Mouse (Mus musculus): ENCODE measurements around the gene Nfkbib. TPM values are rescaled to one million over a fixed set of nuclear protein-coding genes. Genes with fewer than 3 reads are reported as not detected.
A peak's percentile ranks its signal among the peaks of the same experiment; 100 is the strongest.

The Nfkbib gene
- polyA plus RNA-seq, 1 experiment from 2014 or later: 38.9 TPM

DNA sequence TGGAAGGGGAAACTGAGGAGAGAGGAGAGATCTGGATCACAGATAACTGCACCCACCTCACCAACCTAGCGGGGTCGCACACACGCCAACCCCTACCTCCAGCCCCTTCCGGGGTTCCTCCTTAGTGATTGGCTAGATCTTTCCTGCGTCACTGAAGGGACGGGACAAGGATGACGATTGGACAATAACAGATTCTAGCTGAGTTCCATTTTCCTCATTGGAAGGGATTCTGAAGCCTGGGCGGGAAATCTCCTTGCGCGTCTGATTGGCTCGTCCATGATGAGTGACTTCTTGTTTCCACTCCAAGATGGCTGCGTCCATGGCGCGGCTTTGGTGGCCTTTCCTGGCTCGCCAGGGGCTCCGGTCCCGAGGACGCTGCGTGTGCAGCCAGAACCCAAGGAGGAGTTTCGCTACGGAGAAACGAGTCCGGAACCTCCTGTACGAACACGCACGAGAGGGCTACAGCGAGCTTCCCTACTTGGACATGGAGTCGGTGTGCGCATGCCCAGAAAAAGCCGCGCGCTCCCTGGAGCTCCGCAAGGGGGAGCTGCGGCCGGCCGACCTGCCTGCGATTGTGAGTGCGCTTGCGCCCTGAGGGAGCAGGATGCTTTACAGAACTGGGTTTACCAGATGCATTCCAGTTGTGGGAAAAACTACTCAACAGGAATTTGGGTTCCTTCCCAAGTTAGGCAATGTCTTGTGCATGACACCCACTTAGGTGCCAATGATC, 25.4 kb downstream of the Nfkbib start, which contains the start of the genes Mrps12 and Sars2:
Gene Mrps12 (minus strand): TSS at position 112 of the 730 bp plus-strand sequence.
Gene Sars2 (plus strand): TSS at position 284 of the 730 bp plus-strand sequence.
- H3K4me1 ChIP-seq (ENCODE audit: control insufficient read depth, insufficient read depth, low read length): peaks cover 4% of the 10 kb centered on the region; the same call in 1 of the 2 replicates
- peaks cover 7% of the 10 kb centered on the region; the same call in 1 of the 2 replicates for H3K36me3 ChIP-seq (ENCODE audit: control insufficient read depth, insufficient read depth, low read length)
- peak within 1 kb of the TSS; percentile 92 for H3K4me2 ChIP-seq (replicated peaks; ENCODE audit: low read depth, low read length)
- WGBS: under 1% methylated on average over 39 of the region's 39 CpGs
- no peaks in the 10 kb centered on the region for H3K27me3 ChIP-seq (ENCODE audit: control insufficient read depth, insufficient read depth, low read length)
- H3K4me3 ChIP-seq (ENCODE audit: low read depth, low read length): peak within 1 kb of the TSS; percentile 52
- peak within 1 kb of the TSS; percentile 79 for H3K27ac ChIP-seq (ENCODE audit: low read length)
- H3K9me3 ChIP-seq (ENCODE audit: control insufficient read depth, low read depth, low read length): no peaks in the 10 kb centered on the region
- peak; percentile 97 for ATAC-seq (ENCODE audit: insufficient number of reproducible peaks, insufficient read depth, low FRiP score, low read depth)
- peak within 1 kb of the TSS; percentile 78 for H3K9ac ChIP-seq (replicated peaks; ENCODE audit: low read depth, low read length)

DNA sequence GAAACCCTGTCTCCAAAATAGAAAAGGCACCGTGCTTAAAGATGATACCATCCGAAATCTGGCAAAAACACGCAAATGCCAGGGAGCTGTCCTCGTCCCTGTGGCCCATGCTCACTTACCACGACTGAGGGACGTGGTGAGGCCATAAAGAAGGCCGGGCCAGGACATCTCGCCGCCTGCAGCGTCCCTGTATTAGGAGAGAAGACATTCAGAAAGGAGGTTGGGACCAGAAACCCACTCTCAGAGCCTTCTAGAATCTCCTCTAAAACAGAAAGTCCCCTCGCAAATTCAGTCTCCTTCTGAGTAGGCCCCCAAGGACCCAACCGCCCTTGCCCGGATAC, 26.0 kb downstream of the Nfkbib start:
- H3K4me2 ChIP-seq (replicated peaks; ENCODE audit: low read depth, low read length): peak overlapping the region; percentile 92
- peak overlapping the region; percentile 35 for H3K27ac ChIP-seq (ENCODE audit: low read length)
- H3K9me3 ChIP-seq (ENCODE audit: control insufficient read depth, low read depth, low read length): no peaks in the 10 kb centered on the region
- peak overlapping the region; percentile 52 for H3K4me3 ChIP-seq (ENCODE audit: low read depth, low read length)
- H3K4me1 ChIP-seq (ENCODE audit: control insufficient read depth, insufficient read depth, low read length): peaks cover 4% of the 10 kb centered on the region; the same call in 1 of the 2 replicates
- WGBS: under 1% methylated on average over 13 of the region's 13 CpGs
- H3K36me3 ChIP-seq (ENCODE audit: control insufficient read depth, insufficient read depth, low read length): peaks cover 5% of the 10 kb centered on the region; the same call in 1 of the 2 replicates
- no peak for ATAC-seq (ENCODE audit: insufficient number of reproducible peaks, insufficient read depth, low FRiP score, low read depth)
- peak overlapping the region; percentile 78 for H3K9ac ChIP-seq (replicated peaks; ENCODE audit: low read depth, low read length)
- no peaks in the 10 kb centered on the region for H3K27me3 ChIP-seq (ENCODE audit: control insufficient read depth, insufficient read depth, low read length)

DNA sequence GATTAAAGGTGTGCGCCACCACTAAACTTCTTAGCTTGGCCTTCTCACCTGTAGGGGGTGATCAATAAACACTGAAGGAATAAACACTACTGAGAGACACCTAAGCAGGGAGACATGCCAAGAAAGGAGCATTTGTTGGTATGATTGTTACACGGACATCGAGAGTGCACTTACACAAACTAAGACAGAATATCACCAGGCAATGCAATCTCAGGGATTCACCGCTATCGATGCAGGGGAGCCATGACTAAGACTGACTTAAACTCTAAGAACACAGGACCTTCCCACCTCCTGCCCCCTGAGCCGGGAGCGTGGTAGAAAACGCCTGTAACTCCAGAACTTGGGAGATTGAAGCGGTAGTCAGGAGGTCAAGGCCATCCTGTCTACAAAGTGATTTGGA, 26.4 kb downstream of the Nfkbib start:
- Histone ChIP-seq H3K27ac (ENCODE audit: low read length) (peak overlapping the region; percentile 35; the same call in 1 of the 2 replicates), H3K4me1 (ENCODE audit: control insufficient read depth, insufficient read depth, low read length) (peaks cover 4% of the 10 kb centered on the region; the same call in 1 of the 2 replicates), H3K36me3 (ENCODE audit: control insufficient read depth, insufficient read depth, low read length) (peaks cover 5% of the 10 kb centered on the region; the same call in 1 of the 2 replicates), H3K9ac (replicated peaks; ENCODE audit: low read depth, low read length) (peak overlapping the region; percentile 78), H3K27me3 (ENCODE audit: control insufficient read depth, insufficient read depth, low read length) (no peaks in the 10 kb centered on the region), H3K4me2 (replicated peaks; ENCODE audit: low read depth, low read length) (peak overlapping the region; percentile 92), H3K4me3 (ENCODE audit: low read depth, low read length) (peak overlapping the region; percentile 52), H3K9me3 (ENCODE audit: control insufficient read depth, low read depth, low read length) (no peaks in the 10 kb centered on the region)
- 30% methylated on average over 9 of the region's 9 CpGs for WGBS
- ATAC-seq (ENCODE audit: insufficient number of reproducible peaks, insufficient read depth, low FRiP score, low read depth): no peak

DNA sequence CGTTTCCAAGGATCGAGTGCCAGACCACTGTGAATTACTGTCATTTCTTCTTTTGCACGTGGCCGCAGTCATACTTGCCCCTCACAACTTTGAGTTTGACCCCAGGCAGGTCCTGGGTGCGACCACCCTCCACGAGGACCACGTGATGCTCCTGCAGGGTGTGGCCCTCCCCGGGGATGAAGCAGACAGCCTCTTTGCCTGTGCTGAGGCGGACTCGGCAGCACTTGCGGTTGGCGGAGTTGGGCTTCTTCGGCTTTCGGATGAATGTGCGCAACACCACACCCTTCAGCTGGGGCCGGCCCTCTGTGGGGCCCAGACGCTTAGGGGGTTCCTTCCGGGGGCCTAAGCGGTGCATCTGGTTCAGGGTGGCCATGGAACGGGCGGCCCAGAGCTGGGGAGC, 27.5 kb downstream of the Nfkbib start:
- Histone ChIP-seq H3K9ac (replicated peaks; ENCODE audit: low read depth, low read length) (no peak overlapping the region), H3K36me3 (ENCODE audit: control insufficient read depth, insufficient read depth, low read length) (peaks cover 5% of the 10 kb centered on the region; the same call in 1 of the 2 replicates), H3K4me3 (ENCODE audit: low read depth, low read length) (no peak overlapping the region), H3K27ac (ENCODE audit: low read length) (no peak overlapping the region), H3K9me3 (ENCODE audit: control insufficient read depth, low read depth, low read length) (no peaks in the 10 kb centered on the region), H3K4me2 (replicated peaks; ENCODE audit: low read depth, low read length) (no peak overlapping the region), H3K4me1 (ENCODE audit: control insufficient read depth, insufficient read depth, low read length) (peaks cover 4% of the 10 kb centered on the region; the same call in 1 of the 2 replicates), H3K27me3 (ENCODE audit: control insufficient read depth, insufficient read depth, low read length) (no peaks in the 10 kb centered on the region)
- ATAC-seq (ENCODE audit: insufficient number of reproducible peaks, insufficient read depth, low FRiP score, low read depth): no peak
- 92% methylated on average over 21 of the region's 21 CpGs for WGBS

DNA sequence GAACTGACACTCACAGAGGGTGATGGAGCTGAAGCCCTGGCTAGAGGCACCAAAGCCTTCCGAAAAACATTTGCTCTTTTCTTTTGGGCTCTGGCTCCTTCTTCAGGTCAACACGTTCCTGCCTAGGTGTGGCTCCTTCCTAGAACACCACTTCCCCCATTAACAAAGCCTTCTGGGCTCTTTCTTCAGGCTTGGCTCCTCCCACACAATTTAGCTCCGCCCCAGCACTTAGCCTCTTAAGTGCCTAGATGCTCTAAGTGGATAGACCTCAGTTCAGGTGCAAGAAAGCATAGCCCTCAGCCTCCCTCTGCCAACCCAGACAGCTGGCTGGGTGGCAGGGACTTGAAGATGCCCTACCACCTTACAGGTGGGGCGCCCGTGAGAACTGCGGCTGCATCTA, 31.6 kb downstream of the Nfkbib start:
- WGBS: 74% methylated on average over 6 of the region's 6 CpGs
- no peak for ATAC-seq (ENCODE audit: insufficient number of reproducible peaks, insufficient read depth, low FRiP score, low read depth)
- H3K9me3 ChIP-seq (ENCODE audit: control insufficient read depth, low read depth, low read length): peaks cover 10% of the 10 kb centered on the region; the same call in 1 of the 2 replicates
- H3K4me2 ChIP-seq (replicated peaks; ENCODE audit: low read depth, low read length): no peak overlapping the region
- H3K27me3 ChIP-seq (ENCODE audit: control insufficient read depth, insufficient read depth, low read length): no peaks in the 10 kb centered on the region
- no peak overlapping the region for H3K27ac ChIP-seq (ENCODE audit: low read length)
- no peak overlapping the region for H3K9ac ChIP-seq (replicated peaks; ENCODE audit: low read depth, low read length)
- H3K4me3 ChIP-seq (ENCODE audit: low read depth, low read length): no peak overlapping the region
- H3K4me1 ChIP-seq (ENCODE audit: control insufficient read depth, insufficient read depth, low read length): no peaks in the 10 kb centered on the region
- no peaks in the 10 kb centered on the region; the same call in 1 of the 2 replicates for H3K36me3 ChIP-seq (ENCODE audit: control insufficient read depth, insufficient read depth, low read length)

DNA sequence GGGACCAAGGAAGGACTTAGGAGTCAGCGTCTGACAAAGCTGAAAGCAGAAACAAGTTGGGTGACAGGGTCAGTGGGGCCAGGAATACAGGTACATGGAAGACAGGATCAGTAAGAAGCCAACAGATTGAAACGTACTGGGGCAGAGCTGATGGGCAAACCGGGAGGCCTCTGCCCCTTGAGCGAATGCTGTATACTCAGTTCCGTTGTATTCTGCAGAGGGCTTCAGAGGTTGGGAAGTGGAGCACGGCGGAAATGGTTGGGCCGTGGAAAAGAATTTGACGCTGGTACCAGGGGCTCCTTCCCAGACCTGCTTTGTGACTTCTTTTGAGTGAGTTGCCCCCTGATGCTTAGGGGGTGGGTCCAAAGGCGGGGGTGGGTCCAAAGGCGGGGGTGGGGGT, 34.1 kb downstream of the Nfkbib start:
- Histone ChIP-seq H3K4me3 (ENCODE audit: low read depth, low read length) (peak overlapping the region; percentile 39; the same call in 1 of the 2 replicates), H3K36me3 (ENCODE audit: control insufficient read depth, insufficient read depth, low read length) (no peaks in the 10 kb centered on the region), H3K27me3 (ENCODE audit: control insufficient read depth, insufficient read depth, low read length) (no peaks in the 10 kb centered on the region), H3K4me2 (replicated peaks; ENCODE audit: low read depth, low read length) (peak overlapping the region; percentile 79), H3K4me1 (ENCODE audit: control insufficient read depth, insufficient read depth, low read length) (no peaks in the 10 kb centered on the region), H3K27ac (ENCODE audit: low read length) (no peak overlapping the region), H3K9ac (replicated peaks; ENCODE audit: low read depth, low read length) (no peak overlapping the region), H3K9me3 (ENCODE audit: control insufficient read depth, low read depth, low read length) (peaks cover 10% of the 10 kb centered on the region; the same call in 1 of the 2 replicates)
- ATAC-seq (ENCODE audit: insufficient number of reproducible peaks, insufficient read depth, low FRiP score, low read depth): no peak
- 19% methylated on average over 11 of the region's 11 CpGs for WGBS

DNA sequence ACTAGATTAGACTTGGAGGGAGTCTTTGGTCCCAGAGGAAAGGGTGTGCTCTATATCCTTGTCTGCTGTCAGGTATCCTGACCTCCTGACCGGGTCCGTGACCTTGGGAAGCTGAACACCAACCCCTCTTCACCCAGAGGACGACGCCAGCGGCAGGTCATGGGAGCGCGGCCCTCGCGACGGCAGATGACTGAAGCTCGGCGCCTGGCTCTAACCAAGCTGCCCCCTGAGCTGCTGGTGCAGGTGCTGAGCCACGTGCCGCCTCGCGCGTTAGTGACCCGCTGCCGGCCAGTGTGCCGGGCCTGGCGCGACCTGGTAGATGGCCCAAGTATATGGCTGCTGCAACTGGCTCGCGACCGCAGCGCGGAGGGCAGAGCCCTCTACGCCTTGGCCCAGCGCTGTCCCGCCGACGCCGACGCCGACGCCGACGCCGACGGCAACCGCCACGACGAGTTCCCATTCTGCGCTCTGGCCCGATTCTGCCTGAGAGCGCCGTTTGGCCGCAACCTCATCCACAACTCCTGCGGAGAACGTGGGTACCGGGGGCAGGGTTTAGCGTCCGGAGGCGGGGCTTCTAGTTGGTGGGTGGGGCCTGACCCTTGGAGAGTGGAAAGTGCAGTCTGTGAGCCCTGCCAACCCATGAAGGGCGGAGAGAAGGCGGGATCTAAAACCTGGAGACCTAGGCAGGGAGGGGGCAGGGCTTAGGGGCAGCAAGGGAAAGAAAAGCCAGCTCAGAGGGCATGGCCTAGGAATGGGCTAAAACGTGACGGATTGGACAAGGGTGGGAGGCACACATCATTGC, 34.8 kb downstream of the Nfkbib start:
- H3K27ac ChIP-seq (ENCODE audit: low read length): no peak overlapping the region
- no peaks in the 10 kb centered on the region for H3K36me3 ChIP-seq (ENCODE audit: control insufficient read depth, insufficient read depth, low read length)
- no peaks in the 10 kb centered on the region for H3K4me1 ChIP-seq (ENCODE audit: control insufficient read depth, insufficient read depth, low read length)
- peak; percentile 88 for ATAC-seq (ENCODE audit: insufficient number of reproducible peaks, insufficient read depth, low FRiP score, low read depth)
- H3K4me2 ChIP-seq (replicated peaks; ENCODE audit: low read depth, low read length): peak overlapping the region; percentile 79
- 0 out of 2 replicates have a peak overlapping the region, but pooled peaks have one; percentile 25 for H3K9ac ChIP-seq (replicated peaks; ENCODE audit: low read depth, low read length)
- H3K4me3 ChIP-seq (ENCODE audit: low read depth, low read length): peak overlapping the region; percentile 39
- H3K27me3 ChIP-seq (ENCODE audit: control insufficient read depth, insufficient read depth, low read length): no peaks in the 10 kb centered on the region
- WGBS: 3% methylated on average over 58 of the region's 58 CpGs
- H3K9me3 ChIP-seq (ENCODE audit: control insufficient read depth, low read depth, low read length): peaks cover 10% of the 10 kb centered on the region; the same call in 1 of the 2 replicates

DNA sequence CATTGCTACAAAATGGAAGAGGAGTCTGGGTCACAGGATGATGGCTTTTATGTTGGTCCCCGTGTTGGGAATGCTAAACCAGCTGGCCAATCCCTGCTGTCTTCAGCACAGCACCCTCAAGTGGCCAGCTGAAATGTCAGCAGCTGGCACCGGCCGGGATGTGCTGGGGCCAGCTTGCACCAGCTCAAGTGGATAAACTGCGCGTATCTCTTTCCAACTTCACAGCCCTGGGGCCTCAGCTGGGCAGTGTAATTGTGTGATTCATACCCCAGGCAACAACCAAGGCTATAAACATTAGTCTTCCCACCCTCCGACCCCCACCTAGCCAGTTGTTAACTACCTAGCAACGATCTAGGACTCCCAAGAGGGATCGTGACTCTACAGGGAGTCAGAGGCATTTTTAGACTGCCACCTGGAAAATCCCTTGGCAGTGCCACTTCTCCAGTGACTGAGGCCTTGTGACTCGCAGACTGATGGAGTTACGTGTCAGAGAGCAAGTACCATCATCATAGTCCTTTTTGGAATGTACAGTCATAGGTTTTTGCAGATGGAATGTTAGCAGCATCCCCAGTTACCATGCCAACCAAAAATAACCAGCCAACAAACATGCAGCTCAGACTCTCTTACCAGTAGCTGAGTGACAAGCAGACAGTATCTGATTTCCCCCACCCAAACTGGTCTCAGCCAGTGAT, 39.5 kb downstream of the Nfkbib start:
- Histone ChIP-seq H3K27me3 (ENCODE audit: control insufficient read depth, insufficient read depth, low read length) (no peaks in the 10 kb centered on the region), H3K9me3 (ENCODE audit: control insufficient read depth, low read depth, low read length) (peaks cover 10% of the 10 kb centered on the region; the same call in 1 of the 2 replicates), H3K4me1 (ENCODE audit: control insufficient read depth, insufficient read depth, low read length) (no peaks in the 10 kb centered on the region), H3K27ac (ENCODE audit: low read length) (no peak overlapping the region), H3K4me3 (ENCODE audit: low read depth, low read length) (no peak overlapping the region), H3K9ac (replicated peaks; ENCODE audit: low read depth, low read length) (no peak overlapping the region), H3K4me2 (replicated peaks; ENCODE audit: low read depth, low read length) (no peak overlapping the region), H3K36me3 (ENCODE audit: control insufficient read depth, insufficient read depth, low read length) (no peaks in the 10 kb centered on the region)
- 61% methylated on average over 10 of the region's 10 CpGs for WGBS
- no peak for ATAC-seq (ENCODE audit: insufficient number of reproducible peaks, insufficient read depth, low FRiP score, low read depth)

Data from stomach, embryonic 14.5 days (tissue).